Mouse (Mus musculus): ENCODE measurements around the gene Pigk. TPM values are rescaled to one million over a fixed set of nuclear protein-coding genes. Genes with fewer than 3 reads are reported as not detected.
A peak's percentile ranks its signal among the peaks of the same experiment; 100 is the strongest.
"Not testable (repeated sequence)": the region's sequence is repeated elsewhere in the genome, so short reads cannot be mapped to it uniquely, and the experiment has no call there.

Pigk gene
- polyA plus RNA-seq, 1 experiment from 2014 or later = 54.0 TPM

DNA sequence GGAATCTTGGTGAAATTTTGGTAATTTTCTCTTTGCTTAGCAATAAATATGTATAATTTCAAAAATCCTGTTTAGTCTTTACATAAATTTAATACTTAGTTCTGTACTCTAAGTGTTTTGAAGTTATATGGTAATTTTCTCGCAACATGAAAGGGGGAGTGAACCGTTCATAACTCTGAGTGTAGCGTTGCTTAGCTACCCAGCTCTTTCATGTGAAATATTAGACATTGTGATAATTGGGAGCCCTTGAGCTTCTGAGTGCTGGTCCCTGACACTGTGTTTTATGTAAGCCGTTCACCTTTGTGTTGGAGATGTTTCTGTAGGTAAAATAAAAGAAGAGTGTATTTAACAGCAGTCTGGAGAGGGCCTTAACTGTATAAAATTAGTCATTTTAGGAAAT, 65.9 kb downstream of the Pigk start:
- Histone ChIP-seq H3K27me3 (no peaks in the 10 kb centered on the region), H3K27ac (no peak overlapping the region), H3K4me3 (no peak overlapping the region), H3K36me3 (no peaks in the 10 kb centered on the region), H3K9me3 (no peaks in the 10 kb centered on the region), H3K4me2 (no peak overlapping the region), H3K4me1 (peaks cover 2% of the 10 kb centered on the region; the same call in 1 of the 2 replicates), H3K9ac (no peak overlapping the region)
- 69% methylated on average over 4 of the region's 4 CpGs for WGBS
- no peak for ATAC-seq (ENCODE audit: insufficient number of reproducible peaks, low FRiP score, low TSS enrichment, low read depth)

DNA sequence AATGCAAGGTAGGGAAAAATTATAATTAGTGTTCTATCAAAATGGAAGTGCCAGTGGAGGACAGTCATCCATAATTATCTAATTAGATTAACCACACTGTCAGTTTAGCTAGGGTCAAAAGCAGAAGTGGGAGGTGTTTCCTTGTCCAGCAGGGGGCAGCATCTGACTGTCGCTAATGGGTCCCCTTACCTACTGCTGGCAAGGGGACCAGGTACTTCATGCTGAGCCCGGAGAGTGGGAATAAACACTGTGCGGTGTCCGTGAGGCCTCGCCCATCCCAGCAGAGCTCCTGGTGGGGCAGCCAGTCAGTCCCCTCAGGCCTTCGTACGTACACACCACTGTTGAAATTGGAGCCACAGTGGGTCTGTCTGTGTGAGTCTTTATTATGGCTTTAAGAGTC, 69.9 kb downstream of the Pigk start:
- WGBS = 5% methylated on average over 7 of the region's 7 CpGs
- Histone ChIP-seq H3K9me3 (no peaks in the 10 kb centered on the region), H3K4me2 (no peak overlapping the region), H3K4me3 (no peak overlapping the region), H3K9ac (no peak overlapping the region), H3K27ac (no peak overlapping the region), H3K36me3 (peaks cover 9% of the 10 kb centered on the region; the same call in 1 of the 2 replicates), H3K4me1 (peaks cover 2% of the 10 kb centered on the region; the same call in 1 of the 2 replicates), H3K27me3 (no peaks in the 10 kb centered on the region)
- ATAC-seq (ENCODE audit: insufficient number of reproducible peaks, low FRiP score, low TSS enrichment, low read depth) = no peak

DNA sequence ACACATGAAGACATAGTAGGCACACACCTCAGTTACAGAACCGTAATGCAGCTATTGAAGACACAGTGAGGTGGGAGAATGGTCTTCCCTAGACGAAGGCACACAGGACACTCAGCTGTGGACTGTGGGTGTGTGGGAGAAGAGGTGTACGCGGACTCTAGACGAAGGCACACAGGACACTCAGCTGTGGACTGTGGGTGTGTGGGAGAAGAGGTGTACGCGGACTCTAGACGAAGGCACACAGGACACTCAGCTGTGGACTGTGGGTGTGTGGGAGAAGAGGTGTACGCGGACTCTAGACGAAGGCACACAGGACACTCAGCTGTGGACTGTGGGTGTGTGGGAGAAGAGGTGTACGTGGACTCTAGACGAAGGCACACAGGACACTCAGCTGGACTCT, 70.5 kb downstream of the Pigk start:
- not testable (repeated sequence) for H3K36me3 ChIP-seq; ATAC-seq (ENCODE audit: insufficient number of reproducible peaks, low FRiP score, low TSS enrichment, low read depth); H3K9me3 ChIP-seq; H3K27me3 ChIP-seq; H3K9ac ChIP-seq; H3K4me1 ChIP-seq; H3K27ac ChIP-seq; H3K4me2 ChIP-seq; H3K4me3 ChIP-seq
- WGBS = 90% methylated on average over 7 of the region's 13 CpGs

DNA sequence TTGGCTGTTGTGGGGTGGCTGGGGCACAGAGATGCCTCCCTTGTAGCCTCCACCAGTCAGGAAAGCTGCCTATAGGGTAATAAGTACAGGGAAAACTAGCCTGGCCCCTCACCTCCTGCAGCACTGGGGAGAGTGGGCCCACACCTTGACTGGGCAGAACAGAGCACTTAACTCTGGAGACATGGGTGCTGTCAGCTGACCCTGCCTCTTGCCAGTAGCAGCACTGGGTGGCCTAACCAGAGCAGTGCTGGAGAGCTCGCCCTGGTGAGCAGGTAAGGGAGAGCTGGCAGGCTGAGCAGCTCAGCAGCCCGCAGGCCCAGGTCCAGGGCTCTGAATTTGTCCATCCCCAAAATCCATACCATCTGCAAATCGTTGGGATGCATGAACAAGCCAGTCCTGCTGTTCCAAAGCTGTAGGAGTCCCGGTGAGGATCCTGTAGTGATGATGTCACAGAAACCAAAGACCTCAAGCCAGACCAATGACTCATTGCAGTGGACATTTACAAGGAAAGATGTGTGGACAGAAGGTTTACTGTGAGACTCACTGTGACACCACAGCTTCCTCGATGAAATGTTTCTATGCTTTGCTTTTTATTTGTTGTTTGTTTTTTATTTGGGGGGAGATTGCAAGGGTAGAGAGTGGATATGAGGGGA, 74.5 kb downstream of the Pigk start:
- not testable (repeated sequence) for H3K9me3 ChIP-seq; H3K4me3 ChIP-seq; H3K4me1 ChIP-seq; H3K9ac ChIP-seq; H3K27ac ChIP-seq; H3K27me3 ChIP-seq; H3K4me2 ChIP-seq; ATAC-seq (ENCODE audit: insufficient number of reproducible peaks, low FRiP score, low TSS enrichment, low read depth)
- H3K36me3 ChIP-seq = peaks cover 19% of the 10 kb centered on the region; the same call in 1 of the 2 replicates
- 78% methylated on average over 5 of the region's 5 CpGs for WGBS

DNA sequence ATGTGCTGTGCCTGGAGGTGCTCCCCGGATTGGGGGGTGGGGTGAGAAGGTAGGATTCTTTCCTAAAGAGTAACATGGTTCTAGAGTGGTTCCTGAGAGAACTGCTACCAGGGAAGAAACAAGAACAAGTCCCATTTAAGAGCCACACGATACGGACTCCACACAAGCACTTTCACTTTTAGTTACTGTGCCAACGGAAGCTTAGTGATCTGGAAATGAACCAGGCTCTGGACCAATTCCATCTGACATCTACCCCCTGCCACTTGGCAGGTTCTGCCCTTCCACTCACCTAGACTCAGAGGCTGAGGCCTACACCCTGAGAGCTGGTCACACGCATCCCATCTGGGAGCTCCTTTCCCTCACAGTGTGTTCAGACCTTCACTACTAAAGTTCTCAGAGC, 78.7 kb downstream of the Pigk start:
- WGBS = 73% methylated on average over 5 of the region's 5 CpGs
- no peak overlapping the region for H3K4me3 ChIP-seq
- H3K9me3 ChIP-seq = no peaks in the 10 kb centered on the region
- H3K4me1 ChIP-seq = no peaks in the 10 kb centered on the region
- no peak overlapping the region for H3K9ac ChIP-seq
- peaks cover 11% of the 10 kb centered on the region; the same call in 1 of the 2 replicates for H3K36me3 ChIP-seq
- H3K4me2 ChIP-seq = no peak overlapping the region
- no peaks in the 10 kb centered on the region for H3K27me3 ChIP-seq
- 0 out of 2 replicates have a peak overlapping the region, but pooled peaks have one; percentile 38 for H3K27ac ChIP-seq
- ATAC-seq (ENCODE audit: insufficient number of reproducible peaks, low FRiP score, low TSS enrichment, low read depth) = no peak

DNA sequence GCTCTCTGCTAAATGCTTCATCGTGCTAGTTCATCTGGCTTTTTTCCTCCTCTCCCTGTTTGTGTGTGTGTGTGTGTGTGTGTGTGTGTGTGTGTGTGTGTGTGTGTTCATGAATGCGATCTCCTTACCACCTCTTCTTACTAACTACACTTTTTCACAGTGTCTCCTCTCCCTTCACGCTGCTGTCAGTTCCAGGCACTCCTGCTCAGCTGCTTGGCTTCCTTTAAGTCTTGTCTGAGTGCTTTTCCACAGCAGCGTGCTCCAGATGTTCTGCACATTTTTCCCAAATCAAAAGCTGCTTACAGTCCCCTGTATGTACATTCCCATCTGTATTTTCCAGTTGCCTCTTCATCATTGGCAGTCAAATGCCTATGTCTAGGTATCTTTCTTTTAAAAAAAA, 79.1 kb downstream of the Pigk start:
- H3K9me3 ChIP-seq = no peaks in the 10 kb centered on the region
- no peak for ATAC-seq (ENCODE audit: insufficient number of reproducible peaks, low FRiP score, low TSS enrichment, low read depth)
- WGBS = 60% methylated on average over 4 of the region's 4 CpGs
- 0 out of 2 replicates have a peak, but pooled peaks cover 10% of the 10 kb centered on the region for H3K36me3 ChIP-seq
- H3K4me3 ChIP-seq = no peak overlapping the region
- H3K27me3 ChIP-seq = no peaks in the 10 kb centered on the region
- no peak overlapping the region for H3K9ac ChIP-seq
- H3K27ac ChIP-seq = 0 out of 2 replicates have a peak overlapping the region, but pooled peaks have one; percentile 38
- no peaks in the 10 kb centered on the region for H3K4me1 ChIP-seq
- no peak overlapping the region for H3K4me2 ChIP-seq

DNA sequence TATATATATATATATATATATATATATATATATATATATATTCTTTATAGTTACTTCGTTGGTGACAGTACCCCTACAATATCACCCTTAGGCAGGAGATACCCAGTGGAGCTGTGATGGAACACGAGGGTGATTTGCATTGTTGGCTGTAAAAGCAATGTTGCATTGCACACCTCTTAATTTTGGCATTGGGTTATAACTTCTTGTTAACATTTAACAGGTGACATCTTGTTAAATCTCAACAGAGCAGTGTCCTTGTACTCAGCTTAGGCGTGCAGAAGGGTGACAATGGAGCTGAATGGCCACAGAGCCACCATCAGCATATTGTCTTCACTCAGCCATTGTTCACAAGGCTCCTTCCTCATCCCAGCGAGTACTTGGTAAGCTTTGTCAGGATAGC, 82.3 kb downstream of the Pigk start:
- H3K9me3 ChIP-seq = no peaks in the 10 kb centered on the region
- H3K4me2 ChIP-seq = no peak overlapping the region
- H3K4me1 ChIP-seq = no peaks in the 10 kb centered on the region
- H3K27me3 ChIP-seq = no peaks in the 10 kb centered on the region
- no peak overlapping the region for H3K27ac ChIP-seq
- H3K9ac ChIP-seq = no peak overlapping the region
- ATAC-seq (ENCODE audit: insufficient number of reproducible peaks, low FRiP score, low TSS enrichment, low read depth) = no peak
- 0 out of 2 replicates have a peak, but pooled peaks cover 2% of the 10 kb centered on the region for H3K36me3 ChIP-seq
- H3K4me3 ChIP-seq = no peak overlapping the region
- WGBS = 84% methylated on average over 4 of the region's 4 CpGs

DNA sequence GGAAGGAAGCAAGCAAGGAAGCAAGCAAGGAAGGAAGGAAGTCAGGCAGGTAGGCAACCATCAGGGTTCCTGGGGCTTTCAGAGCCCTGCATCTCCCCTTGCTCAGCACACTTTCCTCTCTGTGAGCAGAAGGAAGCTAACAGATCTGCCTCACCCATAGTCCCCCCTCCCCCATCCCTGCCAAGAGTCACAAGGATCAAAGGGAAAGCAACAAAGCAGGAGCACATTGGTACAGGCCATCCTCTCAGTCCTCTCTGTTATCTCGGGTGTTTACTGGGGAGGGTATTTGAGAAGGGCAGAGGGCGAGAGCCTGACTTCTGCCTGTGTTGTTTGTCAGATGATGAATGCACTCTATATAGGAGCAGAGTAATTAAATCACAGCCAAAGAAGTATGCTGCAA, 83.5 kb downstream of the Pigk start:
- Histone ChIP-seq H3K36me3 (no peaks in the 10 kb centered on the region), H3K4me3 (no peak overlapping the region), H3K27ac (no peak overlapping the region), H3K9me3 (no peaks in the 10 kb centered on the region), H3K4me2 (no peak overlapping the region), H3K4me1 (no peaks in the 10 kb centered on the region), H3K27me3 (no peaks in the 10 kb centered on the region), H3K9ac (no peak overlapping the region)
- whole genome bisulfite sequencing = 27% methylated on average over 2 of the region's 2 CpGs
- ATAC-seq (ENCODE audit: insufficient number of reproducible peaks, low FRiP score, low TSS enrichment, low read depth) = no peak

DNA sequence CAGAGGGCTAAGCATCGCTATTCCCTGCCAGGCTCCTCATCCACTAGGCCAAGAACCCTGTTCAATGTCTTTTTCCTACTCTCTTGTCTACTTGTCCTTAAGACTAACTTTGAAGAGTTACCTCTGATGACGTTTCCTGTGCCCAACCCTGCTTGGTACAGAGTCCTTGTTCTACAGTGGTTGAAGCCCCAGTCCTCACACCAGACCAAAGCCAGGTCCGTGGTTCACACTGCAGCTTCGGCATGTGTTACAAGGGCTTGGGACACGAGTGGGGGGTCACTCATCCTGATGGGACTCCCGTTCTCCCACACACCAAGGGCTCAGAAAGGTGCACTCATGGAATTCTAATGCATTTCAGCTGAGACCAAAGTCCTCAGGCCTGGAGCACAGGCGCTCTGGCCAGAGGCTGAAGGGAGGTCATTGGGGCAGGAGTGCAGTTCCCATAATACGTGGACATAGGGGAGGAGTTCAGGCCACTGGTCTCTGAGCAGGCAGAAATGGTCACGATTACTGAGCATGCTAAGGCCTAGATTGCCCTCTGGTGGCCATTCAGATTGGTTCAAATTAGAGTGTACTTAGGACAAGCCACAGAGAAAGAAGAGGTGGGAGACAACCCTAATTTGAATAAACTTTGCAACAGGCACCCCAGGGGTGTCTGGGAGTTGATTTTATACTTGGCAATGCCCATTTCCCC, 86.0 kb downstream of the Pigk start:
- Histone ChIP-seq H3K4me1 (no peaks in the 10 kb centered on the region), H3K4me2 (no peak overlapping the region), H3K27me3 (no peaks in the 10 kb centered on the region), H3K36me3 (no peaks in the 10 kb centered on the region), H3K9me3 (no peaks in the 10 kb centered on the region), H3K9ac (no peak overlapping the region), H3K4me3 (no peak overlapping the region), H3K27ac (no peak overlapping the region)
- 74% methylated on average over 9 of the region's 9 CpGs for WGBS
- ATAC-seq (ENCODE audit: insufficient number of reproducible peaks, low FRiP score, low TSS enrichment, low read depth) = no peak

DNA sequence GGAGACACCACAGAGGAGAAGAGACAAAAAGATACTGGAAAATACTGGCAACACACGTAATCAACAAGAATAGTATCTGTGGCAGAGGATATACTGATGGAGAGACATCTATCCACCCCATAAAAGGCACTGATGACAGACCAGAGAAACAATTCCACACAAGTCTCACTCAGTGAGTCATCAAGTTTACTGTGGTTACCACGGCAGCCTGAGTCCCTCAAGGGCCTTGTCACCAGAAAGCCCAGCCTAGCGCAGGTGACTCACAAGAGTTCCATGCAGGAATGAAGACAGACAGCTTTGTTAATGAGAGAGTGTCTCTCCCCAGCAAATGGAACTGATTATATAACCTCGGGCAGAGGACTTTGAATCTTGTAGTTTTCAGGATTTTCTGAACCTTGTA, 100.0 kb downstream of the Pigk start:
- Histone ChIP-seq H3K4me3 (no peak overlapping the region), H3K9ac (no peak overlapping the region), H3K4me1 (no peaks in the 10 kb centered on the region), H3K9me3 (no peaks in the 10 kb centered on the region), H3K27me3 (no peaks in the 10 kb centered on the region), H3K36me3 (no peaks in the 10 kb centered on the region), H3K27ac (no peak overlapping the region), H3K4me2 (no peak overlapping the region)
- ATAC-seq (ENCODE audit: insufficient number of reproducible peaks, low FRiP score, low TSS enrichment, low read depth) = no peak
- 63% methylated on average over 4 of the region's 4 CpGs for WGBS

DNA sequence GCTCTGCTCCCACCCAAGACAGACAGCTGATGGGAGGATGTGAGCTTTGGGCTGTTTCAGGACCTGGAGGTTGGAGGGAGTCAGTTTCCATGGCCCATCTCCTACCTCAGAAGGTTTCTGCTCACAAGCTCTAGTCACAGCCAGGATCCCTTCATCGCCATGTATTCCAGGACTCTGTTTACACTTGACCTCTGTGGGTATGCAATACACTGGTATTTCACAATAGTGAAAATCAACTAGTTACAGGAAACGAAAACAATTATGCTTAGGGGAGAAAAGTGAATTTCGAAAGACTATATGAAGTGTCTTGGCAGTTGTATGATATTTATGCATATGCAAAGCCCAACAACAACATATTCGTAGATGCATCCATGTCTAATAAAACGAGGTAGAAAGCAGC, 101.2 kb downstream of the Pigk start:
- H3K4me1 ChIP-seq = no peaks in the 10 kb centered on the region
- H3K27me3 ChIP-seq = no peaks in the 10 kb centered on the region
- no peak overlapping the region for H3K9ac ChIP-seq
- H3K4me3 ChIP-seq = no peak overlapping the region
- no peaks in the 10 kb centered on the region for H3K9me3 ChIP-seq
- no peak overlapping the region for H3K4me2 ChIP-seq
- H3K36me3 ChIP-seq = no peaks in the 10 kb centered on the region
- no peak for ATAC-seq (ENCODE audit: insufficient number of reproducible peaks, low FRiP score, low TSS enrichment, low read depth)
- WGBS = 91% methylated on average over 5 of the region's 5 CpGs
- no peak overlapping the region for H3K27ac ChIP-seq

DNA sequence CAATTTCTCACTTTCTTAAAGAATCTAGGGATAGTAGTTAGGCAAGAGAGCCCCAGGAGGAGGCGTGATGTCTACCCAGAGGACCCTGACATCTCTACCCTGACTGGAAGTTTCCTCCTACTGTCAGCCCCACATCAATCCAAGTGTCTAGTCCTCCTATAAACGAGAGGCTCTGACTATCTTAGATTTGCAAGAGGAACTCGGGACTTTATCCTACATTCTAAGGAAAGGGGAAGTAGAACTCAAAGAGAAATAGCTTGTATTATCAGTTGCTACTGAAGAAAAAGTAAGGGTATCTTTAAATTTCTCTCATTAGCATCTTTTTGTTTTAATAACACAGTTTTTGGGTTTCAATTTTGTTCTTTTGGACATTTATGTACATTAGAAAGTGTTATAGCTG, 106.5 kb downstream of the Pigk start:
- no peaks in the 10 kb centered on the region for H3K36me3 ChIP-seq
- ATAC-seq (ENCODE audit: insufficient number of reproducible peaks, low FRiP score, low TSS enrichment, low read depth) = no peak
- no peaks in the 10 kb centered on the region for H3K4me1 ChIP-seq

More for the DNA sequence above, 106.5 kb downstream of the Pigk start:
- Histone ChIP-seq H3K9ac (no peak overlapping the region), H3K27ac (no peak overlapping the region), H3K9me3 (no peaks in the 10 kb centered on the region), H3K4me3 (no peak overlapping the region), H3K27me3 (no peaks in the 10 kb centered on the region), H3K4me2 (no peak overlapping the region)
- 79% methylated on average over 3 of the region's 3 CpGs for WGBS
